Mouse (Mus musculus) heart, embryonic 10.5 days (tissue): ENCODE measurements around the gene Olfr1496. TPM values are rescaled to one million over a fixed set of nuclear protein-coding genes. Genes with fewer than 3 reads are reported as not detected.
"Not testable (repeated sequence)": the region's sequence is repeated elsewhere in the genome, so short reads cannot be mapped to it uniquely, and the experiment has no call there.

ENCODE experiments used
- DNase-seq: peaks from one replicate; pipeline ENCODE4 v3.0.0-alpha.2; 2017; ENCODE audit warnings: low spot score
- H3K27ac ChIP-seq: fragments of 300-500 bp; sonication (generic); 2 replicates; pipeline ENCODE4 v1.5.1; 2016; ENCODE audit warnings: mild to moderate bottlenecking
- H3K27me3 ChIP-seq: fragments of 300-500 bp; sonication (generic); 2 replicates; pipeline ENCODE4 v1.6.1; 2016; ENCODE audit warnings: mild to moderate bottlenecking; ENCODE audit not compliant: poor library complexity, insufficient read depth, severe bottlenecking
- H3K36me3 ChIP-seq: fragments of 300-500 bp; sonication (generic); 2 replicates; pipeline ENCODE4 v1.6.1; 2016; ENCODE audit warnings: mild to moderate bottlenecking, moderate library complexity
- H3K4me1 ChIP-seq: fragments of 300-500 bp; sonication (generic); 2 replicates; pipeline ENCODE4 v1.6.1; 2016; ENCODE audit warnings: mild to moderate bottlenecking
- H3K4me3 ChIP-seq: fragments of 300-500 bp; sonication (generic); 2 replicates; pipeline ENCODE4 v1.5.1; 2016; ENCODE audit warnings: mild to moderate bottlenecking, moderate library complexity
- H3K9me3 ChIP-seq: fragments of 300-500 bp; sonication (generic); 2 replicates; pipeline ENCODE4 v1.6.1; 2016; ENCODE audit warnings: mild to moderate bottlenecking, moderate library complexity
- WGBS: fragments of 180-500 bp; shearing (Covaris S2); methylation state at CpG from one replicate; pipeline ENCODE4 v1.1.7; 2016; 5-methylcytosine and 5-hydroxymethylcytosine counted together
- polyA plus RNA-seq: library from polyadenylated mRNA; unstranded; fragments of >200 nt; fragmentation: Nextera tagmentation; extraction: Ambion mirVana; gene quantifications from 2 replicates; pipeline ENCODE4 v1.2.1, GENCODE M21; 2016

Gene Olfr1496
- polyA plus RNA-seq: not detected in 2 replicates

- Histone ChIP-seq H3K4me1 (no peaks in the 10 kb centered on the region), H3K36me3 (no peaks in the 10 kb centered on the region), H3K4me3 (no peak within 1 kb of the TSS), H3K9me3 (no peaks in the 10 kb centered on the region), H3K27ac (no peak within 1 kb of the TSS), H3K27me3 (no peaks in the 10 kb centered on the region)
- DNase-seq: no peak
- 81% methylated on average over 1 of the region's 1 CpGs for WGBS
Measured at GRCm38 (mm10) chr19:13777578-13777977, at the start of gene Olfr1496. Gene Olfr1496 (plus strand): TSS chr19:13777878.

DNA sequence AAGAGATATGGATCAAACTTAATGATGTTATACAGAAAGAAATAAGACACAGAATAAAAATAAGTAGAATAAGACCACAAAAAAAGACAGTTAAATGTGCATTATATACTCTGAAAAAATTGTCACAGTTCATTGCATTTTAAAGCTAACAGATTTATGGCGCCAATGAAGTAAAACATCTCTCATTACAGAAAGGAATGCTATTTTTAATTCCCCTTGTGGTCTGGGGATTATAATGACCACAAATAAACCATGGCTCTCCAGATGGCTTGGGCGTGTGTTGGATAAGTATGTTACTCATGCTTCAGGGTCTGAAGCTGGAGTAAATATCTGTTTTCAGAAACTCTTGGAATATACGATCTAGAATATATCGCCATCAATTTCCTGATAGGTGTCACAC lies 38.2 kb upstream of the Olfr1496 start, which contains the start of gene Olfr1494:
Olfr1494 (plus strand) TSS at position 301 of the 400 bp plus-strand sequence.
- Histone ChIP-seq H3K27ac (no peak within 1 kb of the TSS), H3K4me1 (no peaks in the 10 kb centered on the region), H3K36me3 (no peaks in the 10 kb centered on the region), H3K4me3 (no peak within 1 kb of the TSS), H3K27me3 (no peaks in the 10 kb centered on the region), H3K9me3 (peaks cover 4% of the 10 kb centered on the region; the same call in 1 of the 2 replicates)
- no peak for DNase-seq
- WGBS: 84% methylated on average over 4 of the region's 4 CpGs

GRCm38 (mm10) chr19:13749366-13749765 lies 28.3 kb upstream of the Olfr1496 start:
- Histone ChIP-seq H3K27me3 (no peaks in the 10 kb centered on the region), H3K27ac (no peak overlapping the region), H3K9me3 (no peaks in the 10 kb centered on the region), H3K36me3 (no peaks in the 10 kb centered on the region), H3K4me1 (no peaks in the 10 kb centered on the region), H3K4me3 (no peak overlapping the region)
- no peak for DNase-seq
- WGBS: 78% methylated on average over 1 of the region's 1 CpGs

DNA sequence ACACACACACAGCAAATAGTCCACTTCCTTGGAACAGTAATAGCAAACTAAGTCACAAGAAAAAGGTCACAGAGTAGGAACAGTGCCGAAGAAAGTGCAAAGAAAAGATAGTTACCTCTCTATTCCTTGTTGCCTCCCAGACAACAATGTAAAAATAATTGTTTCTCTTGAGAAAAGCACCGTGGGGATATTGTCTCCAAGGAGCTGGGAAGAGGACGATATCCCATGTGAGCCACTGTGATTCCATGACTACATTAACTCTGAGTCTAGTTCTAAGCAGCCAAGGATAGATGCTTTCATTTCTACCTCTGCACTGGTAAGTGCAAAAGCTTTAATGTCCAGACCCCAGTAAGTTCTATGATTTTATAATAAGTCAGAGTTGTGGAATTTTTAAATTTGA lies 13.4 kb upstream of the Olfr1496 start, which contains the start of gene Olfr1495:
Olfr1495 (plus strand) TSS at position 301 of the 400 bp plus-strand sequence.
- no peaks in the 10 kb centered on the region for H3K4me1 ChIP-seq
- DNase-seq: no peak

DNA sequence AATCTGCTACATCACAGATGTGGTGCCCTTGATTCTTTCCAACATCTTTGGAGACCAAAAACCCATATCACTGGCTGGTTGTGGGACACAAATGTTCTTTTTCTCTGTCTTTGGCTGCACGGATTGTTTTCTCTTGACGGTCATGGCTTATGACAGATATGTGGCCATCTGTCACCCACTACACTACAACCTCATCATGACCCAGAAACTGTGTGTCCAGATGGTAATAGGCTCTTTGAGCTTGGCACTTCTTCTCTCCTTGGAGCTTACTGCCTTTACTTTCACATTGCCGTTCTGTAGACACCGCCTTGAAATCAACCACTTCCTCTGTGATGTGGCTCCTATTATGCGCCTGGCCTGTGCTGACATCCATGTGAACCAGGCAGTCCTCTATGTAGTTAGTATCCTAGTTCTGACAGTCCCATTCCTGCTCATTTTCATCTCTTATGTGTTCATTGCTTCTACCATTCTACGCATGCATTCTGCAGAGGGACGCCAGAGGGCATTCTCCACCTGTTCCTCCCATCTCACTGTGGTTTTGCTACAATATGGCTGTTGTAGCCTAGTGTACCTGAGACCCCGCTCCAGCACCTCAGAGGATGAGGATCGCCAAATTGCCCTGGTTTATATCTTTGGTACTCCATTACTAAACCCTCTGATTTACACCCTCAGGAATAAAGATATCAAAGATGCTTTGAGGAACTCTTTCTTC lies 9.0 kb upstream of the Olfr1496 start:
- 85% methylated on average over 9 of the region's 9 CpGs for WGBS
- H3K4me3 ChIP-seq: no peak overlapping the region
- H3K27ac ChIP-seq: no peak overlapping the region
- H3K27me3 ChIP-seq: no peaks in the 10 kb centered on the region
- 0 out of 2 replicates have a peak, but pooled peaks cover 3% of the 10 kb centered on the region for H3K9me3 ChIP-seq
- DNase-seq: no peak
- H3K4me1 ChIP-seq: no peaks in the 10 kb centered on the region
- H3K36me3 ChIP-seq: no peaks in the 10 kb centered on the region

More for the DNA sequence above, 13.4 kb upstream of the Olfr1496 start, which contains the start of gene Olfr1495:
- Histone ChIP-seq H3K27ac (no peak within 1 kb of the TSS), H3K27me3 (no peaks in the 10 kb centered on the region), H3K9me3 (0 out of 2 replicates have a peak, but pooled peaks cover 3% of the 10 kb centered on the region), H3K36me3 (no peaks in the 10 kb centered on the region), H3K4me3 (no peak within 1 kb of the TSS)
- 70% methylated on average over 3 of the region's 3 CpGs for WGBS

- Histone ChIP-seq H3K27ac (no peak within 1 kb of the TSS), H3K36me3 (no peaks in the 10 kb centered on the region), H3K9me3 (no peaks in the 10 kb centered on the region), H3K27me3 (no peaks in the 10 kb centered on the region), H3K4me3 (no peak within 1 kb of the TSS), H3K4me1 (no peaks in the 10 kb centered on the region)
- no peak for DNase-seq
Measured at GRCm38 (mm10) chr19:13798102-13798501, 20.4 kb downstream of the Olfr1496 start, which contains the start of gene Olfr1497. Gene Olfr1497 (minus strand): TSS chr19:13798202.

DNA sequence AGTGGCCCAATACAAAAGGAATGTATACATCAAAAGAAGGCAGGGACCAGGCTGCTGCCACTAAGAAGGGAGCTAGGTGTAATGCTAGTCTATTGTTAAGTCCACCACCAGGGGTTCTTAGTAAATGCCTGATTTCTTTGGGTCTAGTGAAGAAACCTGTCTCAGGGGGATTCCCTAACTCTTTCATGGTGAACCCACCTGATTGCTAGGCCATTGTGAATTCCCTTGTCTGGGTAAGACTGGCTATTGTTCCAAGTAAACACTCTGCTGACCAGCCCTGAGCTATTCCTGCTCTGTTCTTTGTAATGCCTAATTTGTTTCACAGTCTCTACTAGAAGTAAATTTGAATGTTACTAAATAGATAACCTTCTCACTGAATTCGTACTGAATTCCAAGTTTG lies 27.8 kb downstream of the Olfr1496 start:
- DNase-seq, H3K4me1 ChIP-seq, H3K27ac ChIP-seq, H3K36me3 ChIP-seq, H3K4me3 ChIP-seq, H3K27me3 ChIP-seq, H3K9me3 ChIP-seq: not testable (repeated sequence)
- WGBS: 66% methylated on average over 1 of the region's 1 CpGs

- Histone ChIP-seq H3K27ac (no peak overlapping the region), H3K27me3 (no peaks in the 10 kb centered on the region), H3K4me1 (no peaks in the 10 kb centered on the region), H3K9me3 (no peaks in the 10 kb centered on the region), H3K4me3 (no peak overlapping the region), H3K36me3 (no peaks in the 10 kb centered on the region)
- WGBS: 53% methylated on average over 2 of the region's 2 CpGs
- DNase-seq: no peak
Measured at GRCm38 (mm10) chr19:13812823-13813222, 35.1 kb downstream of the Olfr1496 start.

DNA sequence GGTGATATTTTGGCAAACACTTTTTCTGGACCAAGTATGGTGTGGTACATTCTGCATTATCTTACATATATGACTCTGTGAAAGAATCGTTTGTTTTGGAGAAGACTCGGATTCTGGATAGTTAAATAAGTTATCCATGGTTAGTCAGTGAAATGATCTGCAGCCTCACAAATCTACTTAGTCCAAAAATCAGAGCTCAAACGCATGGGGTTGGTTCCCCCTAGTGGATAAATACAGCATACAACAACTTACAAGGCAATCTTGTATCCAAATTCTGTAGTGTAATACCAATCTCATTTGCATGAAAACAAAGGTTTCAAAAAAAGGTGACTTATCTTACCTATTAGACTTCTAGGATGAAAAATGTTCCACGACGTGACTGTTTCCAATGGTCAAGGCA lies 41.1 kb downstream of the Olfr1496 start:
- WGBS: 25% methylated on average over 5 of the region's 5 CpGs
- DNase-seq: no peak

GRCm38 (mm10) chr19:13819347-13819746 lies 41.7 kb downstream of the Olfr1496 start, which contains the start of gene Olfr1499:
Gene Olfr1499 (minus strand): TSS chr19:13819447.
- Histone ChIP-seq H3K4me1 (no peaks in the 10 kb centered on the region), H3K27me3 (no peaks in the 10 kb centered on the region), H3K27ac (no peak within 1 kb of the TSS), H3K9me3 (no peaks in the 10 kb centered on the region), H3K4me3 (no peak within 1 kb of the TSS), H3K36me3 (no peaks in the 10 kb centered on the region)
- no peak for DNase-seq

More for the DNA sequence above, 41.1 kb downstream of the Olfr1496 start:
- Histone ChIP-seq H3K4me1 (no peaks in the 10 kb centered on the region), H3K27ac (no peak overlapping the region), H3K27me3 (no peaks in the 10 kb centered on the region), H3K4me3 (no peak overlapping the region), H3K9me3 (no peaks in the 10 kb centered on the region), H3K36me3 (no peaks in the 10 kb centered on the region)

- no peaks in the 10 kb centered on the region for H3K9me3 ChIP-seq
- H3K36me3 ChIP-seq: no peaks in the 10 kb centered on the region
- H3K27me3 ChIP-seq: no peaks in the 10 kb centered on the region
- H3K4me1 ChIP-seq: no peaks in the 10 kb centered on the region
- DNase-seq: no peak
- no peak overlapping the region for H3K27ac ChIP-seq
- WGBS: 50% methylated on average over 5 of the region's 5 CpGs
- H3K4me3 ChIP-seq: no peak overlapping the region
Measured at GRCm38 (mm10) chr19:13820847-13821246, 43.2 kb downstream of the Olfr1496 start.

- Histone ChIP-seq H3K4me3 (no peak overlapping the region), H3K36me3 (no peaks in the 10 kb centered on the region), H3K9me3 (no peaks in the 10 kb centered on the region), H3K27ac (no peak overlapping the region), H3K4me1 (no peaks in the 10 kb centered on the region), H3K27me3 (no peaks in the 10 kb centered on the region)
- DNase-seq: no peak
- 85% methylated on average over 3 of the region's 3 CpGs for WGBS
Measured at GRCm38 (mm10) chr19:13828447-13828846, 50.8 kb downstream of the Olfr1496 start.

DNA sequence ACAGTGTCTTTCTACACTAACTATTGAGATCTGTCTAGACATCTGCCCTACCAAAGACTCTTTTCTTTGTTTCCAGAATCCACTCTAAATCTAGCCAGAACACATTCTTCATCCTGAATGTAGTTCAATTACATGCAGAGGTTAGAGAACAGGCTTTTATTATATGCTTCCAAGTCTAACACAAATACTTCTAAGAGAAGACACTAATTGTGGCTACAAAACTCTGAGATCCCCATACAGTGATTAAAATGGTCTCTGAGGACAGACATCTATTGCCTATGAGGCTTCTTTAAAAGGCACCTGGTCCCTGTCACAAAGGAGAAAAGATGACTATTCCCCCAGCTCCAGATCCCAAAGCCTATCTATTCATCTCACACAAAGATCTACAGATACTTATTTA lies 52.7 kb downstream of the Olfr1496 start, which contains the start of gene Olfr1500:
Olfr1500 (minus strand) TSS at position 101 of the 400 bp plus-strand sequence.
- Histone ChIP-seq H3K4me1 (no peaks in the 10 kb centered on the region), H3K4me3 (no peak within 1 kb of the TSS), H3K27me3 (no peaks in the 10 kb centered on the region), H3K9me3 (no peaks in the 10 kb centered on the region), H3K36me3 (no peaks in the 10 kb centered on the region), H3K27ac (no peak within 1 kb of the TSS)
- no peak for DNase-seq
